Mouse (Mus musculus) brain, embryonic 18.5 days (tissue): Measurements from ENCODE around the gene Npb.
"Not testable (repeated sequence)": the region's sequence is repeated elsewhere in the genome, so short reads cannot be mapped to it uniquely, and the experiment has no call there.

Experiments
- DNase-seq: peaks from one replicate; pipeline ENCODE4 v3.0.0-alpha.2; 2012; ENCODE audit warnings: low read depth, low spot score

The Npb gene

GRCm38 (mm10) chr11:120608241-120609034, at the start of gene Npb:
Npb (plus strand) TSS chr11:120608477.
- DNase-seq, result no peak

- not testable (repeated sequence) for DNase-seq
These were observed 49.4 kb upstream of the Npb start for GRCm38 (mm10) chr11:120558843-120559242.

- no peak for DNase-seq
These were observed 47.1 kb upstream of the Npb start for GRCm38 (mm10) chr11:120560952-120561728.

- DNase-seq, result no peak
These were observed 45.3 kb upstream of the Npb start for GRCm38 (mm10) chr11:120562949-120563348.

DNA sequence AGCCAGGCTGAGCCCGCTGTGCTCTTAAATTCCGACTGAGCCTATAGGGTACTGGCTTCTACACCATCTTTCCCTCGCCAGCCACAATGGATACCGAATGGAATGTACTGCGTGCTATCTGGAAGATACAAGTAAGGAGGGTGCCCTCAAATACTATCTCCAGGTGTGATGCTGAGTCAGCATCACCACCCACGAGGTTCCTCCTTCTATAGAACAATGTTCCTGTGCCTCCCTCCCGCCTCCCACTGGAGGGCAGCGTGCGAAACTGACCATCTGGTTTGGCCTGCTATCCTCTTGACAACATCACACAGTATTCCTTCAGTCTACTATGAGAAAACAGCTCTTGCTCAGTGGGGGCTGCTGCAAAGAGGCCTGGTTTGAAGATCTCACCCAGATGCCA, 43.2 kb upstream of the Npb start:
- DNase-seq, result no peak

DNA sequence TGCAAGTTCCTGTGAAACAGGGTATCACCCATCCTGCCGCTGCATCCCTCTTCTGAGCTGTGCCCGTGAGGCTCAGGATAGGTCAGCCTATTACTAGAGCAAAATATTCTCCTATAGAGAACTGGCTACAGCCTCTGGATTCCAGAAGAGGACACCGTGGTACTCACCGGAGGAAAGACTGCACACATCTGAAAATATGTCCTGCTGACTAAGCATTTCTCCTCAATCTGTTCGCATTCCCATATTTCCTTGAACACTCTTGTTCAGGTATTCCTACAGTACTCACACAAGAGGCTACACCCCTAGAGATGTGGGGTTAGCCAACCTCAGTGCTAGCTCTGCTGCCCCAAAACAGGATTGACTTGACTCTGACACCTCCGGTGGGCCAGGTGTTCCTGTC, 40.0 kb upstream of the Npb start:
- DNase-seq, result no peak

DNA sequence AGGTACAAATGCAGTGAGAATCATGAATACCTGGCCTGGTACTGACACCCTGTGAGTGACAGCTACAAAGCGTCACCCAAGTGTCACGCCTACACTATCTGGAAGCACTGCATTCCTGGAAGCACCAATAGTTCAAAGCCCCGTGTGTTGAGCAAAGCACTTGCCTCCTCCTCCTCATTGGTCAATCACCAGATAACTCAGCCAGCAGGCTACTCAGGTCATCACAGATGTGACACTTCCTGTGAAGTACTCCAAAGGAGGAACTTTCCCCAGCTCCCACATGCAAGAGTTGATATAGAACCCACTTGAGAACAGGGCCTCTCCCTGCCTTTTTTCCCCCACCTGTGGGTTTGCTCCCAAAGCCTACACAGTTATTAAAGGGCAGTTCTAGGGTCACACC, 37.2 kb upstream of the Npb start:
- DNase-seq, result no peak

DNA sequence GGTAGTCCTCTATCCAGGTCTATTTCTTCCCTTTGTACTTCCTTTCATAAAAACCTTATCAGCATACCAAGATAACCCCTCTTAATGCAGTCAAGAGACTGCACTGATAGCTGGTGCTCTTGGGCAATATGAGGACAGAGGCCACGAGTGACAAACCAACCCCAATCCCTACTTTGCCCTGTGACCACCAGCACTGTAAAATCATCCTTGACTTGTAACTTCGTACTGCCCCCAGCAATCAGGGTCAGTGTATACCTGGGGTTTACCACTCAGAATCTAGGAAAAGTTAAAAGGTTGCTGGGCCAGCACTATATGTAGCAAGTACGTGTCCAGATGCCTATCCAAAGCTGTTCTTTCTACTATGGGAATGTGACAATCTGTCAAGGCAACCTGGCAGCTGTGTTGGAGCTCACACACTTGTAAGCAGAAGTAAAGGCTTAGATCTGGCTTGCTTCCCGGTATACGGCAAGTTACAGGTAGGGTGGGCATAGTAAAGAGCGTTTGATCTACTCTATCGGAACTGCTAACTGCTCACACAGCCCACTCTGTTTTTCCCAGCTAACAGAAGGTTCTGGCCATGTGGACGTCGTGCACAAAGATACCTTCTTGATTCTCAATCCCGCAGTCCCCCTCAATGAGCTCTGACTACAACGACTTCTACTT, 36.4 kb upstream of the Npb start:
- no peak for DNase-seq

- no peak for DNase-seq
These were observed 35.9 kb upstream of the Npb start for GRCm38 (mm10) chr11:120572417-120572751.

DNA sequence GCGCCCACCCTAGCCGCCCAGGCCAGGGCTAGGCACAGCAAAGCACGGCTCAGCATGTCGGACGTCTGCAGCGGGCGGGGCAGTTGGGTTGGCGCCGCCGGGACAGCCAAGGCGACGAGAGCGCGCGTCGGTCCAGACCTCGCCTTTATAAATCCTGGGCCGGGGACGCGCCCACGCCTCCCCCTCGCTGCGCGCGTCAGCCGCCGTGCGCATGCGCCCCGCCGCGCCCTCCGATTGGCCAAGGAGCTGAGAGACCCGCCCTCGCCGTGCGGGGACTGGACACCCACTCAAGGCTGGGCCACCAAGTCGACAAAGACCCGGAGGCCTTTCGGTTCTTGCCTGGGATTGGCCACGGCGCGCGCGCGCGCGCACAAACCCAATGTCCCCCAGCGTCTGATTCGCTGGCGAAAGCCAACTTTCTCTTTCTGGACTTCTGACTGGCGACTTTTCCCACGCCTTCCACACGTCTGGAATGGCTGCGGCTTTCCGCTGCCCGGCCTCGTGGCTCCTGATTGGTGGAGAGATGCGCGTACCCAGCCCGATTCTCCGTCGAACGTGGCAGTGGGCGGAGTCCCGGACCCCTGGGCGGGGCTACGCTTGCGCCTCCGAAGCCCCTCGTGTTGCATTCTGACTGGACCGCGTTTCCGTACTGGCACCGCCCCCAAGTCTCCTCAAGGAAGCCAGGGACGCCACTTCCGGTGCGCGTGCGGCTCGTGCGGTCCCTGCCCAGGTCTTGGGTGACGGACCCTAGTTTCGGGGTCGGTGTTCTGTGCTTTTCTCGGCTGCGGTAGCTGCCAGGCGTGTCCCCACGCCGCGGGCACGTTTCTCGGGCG, 35.3 kb upstream of the Npb start, which contains the start of gene P4hb:
Gene P4hb, minus strand, starts transcription at position 502 of the 833 bp plus-strand sequence.
- DNase-seq, result peak; percentile 99

DNA sequence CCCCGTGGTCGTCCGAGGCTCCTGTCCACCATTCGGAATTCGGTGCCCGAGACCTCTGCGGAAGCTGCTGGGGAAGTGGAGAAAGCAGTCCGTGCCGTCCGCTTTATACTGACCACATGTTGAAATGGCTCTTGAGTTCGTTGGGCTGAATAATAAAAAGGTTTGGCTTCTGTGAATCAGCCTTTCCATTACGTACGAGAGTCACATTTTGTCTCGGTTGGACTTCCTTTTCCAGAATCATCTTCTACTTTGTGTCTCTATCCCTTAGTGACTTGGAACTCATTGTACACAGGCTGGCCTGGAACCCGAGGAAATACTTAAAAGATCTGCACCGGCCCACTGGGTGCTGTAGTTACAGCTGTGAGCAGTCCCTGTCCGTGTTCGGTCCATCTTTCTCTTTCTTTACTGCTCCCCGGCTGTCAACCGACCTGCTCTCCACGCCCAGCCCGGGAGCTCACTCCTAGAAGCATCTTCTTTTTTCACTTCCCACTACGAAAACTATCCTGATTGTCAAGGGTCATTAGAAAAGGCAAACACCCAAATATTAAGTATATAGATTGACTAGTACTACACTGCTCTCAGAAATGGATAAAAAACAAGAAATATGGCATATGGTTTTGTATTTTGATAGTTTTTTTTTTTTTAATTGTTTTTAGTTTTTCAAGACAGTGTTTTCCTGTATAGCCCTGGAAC, 34.5 kb upstream of the Npb start:
- DNase-seq, result no peak

DNA sequence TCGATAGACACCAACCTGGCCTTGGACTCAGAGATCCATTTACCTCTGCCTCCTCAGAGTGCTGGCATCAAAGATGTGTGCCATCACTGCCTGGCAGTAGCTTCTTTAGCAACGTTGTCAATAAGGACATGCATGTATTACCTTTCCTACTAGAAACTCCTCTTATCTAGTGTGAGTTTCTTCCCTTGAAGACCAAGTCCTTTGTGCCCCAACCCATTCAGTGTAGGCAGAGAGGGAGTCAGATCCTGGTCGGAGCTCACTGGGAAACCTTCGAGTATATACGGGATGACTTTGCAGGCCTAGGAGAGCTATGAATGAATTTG, 34.0 kb upstream of the Npb start:
- DNase-seq, result no peak

DNA sequence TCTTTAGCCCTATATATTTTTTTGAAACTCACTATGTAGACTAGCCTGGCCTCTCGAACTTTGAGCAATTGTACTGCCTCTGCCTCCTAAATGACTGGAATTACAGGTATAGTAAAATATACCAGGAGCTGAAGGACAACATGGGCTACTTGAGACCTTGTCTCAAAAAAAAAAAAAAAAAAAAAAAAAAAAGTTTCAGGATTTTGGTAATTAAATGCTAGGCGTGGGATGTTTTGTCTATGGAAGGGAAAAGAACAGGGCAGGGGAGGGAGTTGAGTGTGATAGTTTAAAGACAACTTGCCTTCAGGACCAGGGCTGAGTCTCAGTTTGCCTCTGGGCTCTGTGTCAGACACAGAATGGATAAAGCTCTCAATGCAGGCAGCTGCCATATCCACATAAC, 33.2 kb upstream of the Npb start:
- DNase-seq, result no peak

GRCm38 (mm10) chr11:120575940-120576339, 32.3 kb upstream of the Npb start:
- no peak for DNase-seq

GRCm38 (mm10) chr11:120576365-120576981, 31.8 kb upstream of the Npb start:
- no peak for DNase-seq

DNA sequence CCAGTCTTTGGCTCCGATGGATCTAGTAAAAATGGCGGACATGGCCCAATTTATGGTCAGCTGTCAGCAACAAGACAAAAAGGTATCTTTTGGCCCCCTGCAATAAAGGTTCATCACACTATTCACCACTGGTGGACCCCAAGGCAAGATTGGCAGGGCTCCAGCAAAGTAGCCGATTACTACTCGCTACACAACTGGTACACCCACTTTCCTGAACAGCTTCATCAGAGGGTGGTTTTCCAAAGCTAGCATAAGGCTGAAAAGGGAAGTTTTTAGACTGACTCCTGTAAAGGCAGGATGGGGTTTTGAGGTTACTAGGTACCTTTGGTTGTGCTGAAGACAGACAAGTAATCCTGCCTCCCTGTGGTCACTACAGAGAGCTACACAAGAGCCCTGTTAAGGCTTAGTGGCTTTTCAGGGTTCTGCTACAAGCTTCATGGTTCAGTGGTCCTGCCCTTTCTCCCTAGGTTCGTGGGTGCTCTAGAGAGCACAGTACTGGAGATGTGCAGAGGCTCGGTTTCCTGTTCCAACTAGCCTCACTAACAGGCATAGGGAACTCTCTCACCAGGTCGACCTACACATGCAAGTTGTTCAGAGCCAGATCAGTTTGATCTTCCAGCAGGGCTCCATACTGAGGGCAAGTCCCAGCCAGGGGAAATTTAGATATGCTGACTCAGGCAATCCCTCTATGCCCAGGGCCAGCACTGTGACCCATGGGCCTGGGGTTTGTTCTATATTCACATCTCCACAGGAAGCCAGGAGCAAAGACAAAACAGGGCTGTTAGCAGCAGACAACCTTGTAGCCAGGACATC, 30.9 kb upstream of the Npb start:
- no peak for DNase-seq

DNA sequence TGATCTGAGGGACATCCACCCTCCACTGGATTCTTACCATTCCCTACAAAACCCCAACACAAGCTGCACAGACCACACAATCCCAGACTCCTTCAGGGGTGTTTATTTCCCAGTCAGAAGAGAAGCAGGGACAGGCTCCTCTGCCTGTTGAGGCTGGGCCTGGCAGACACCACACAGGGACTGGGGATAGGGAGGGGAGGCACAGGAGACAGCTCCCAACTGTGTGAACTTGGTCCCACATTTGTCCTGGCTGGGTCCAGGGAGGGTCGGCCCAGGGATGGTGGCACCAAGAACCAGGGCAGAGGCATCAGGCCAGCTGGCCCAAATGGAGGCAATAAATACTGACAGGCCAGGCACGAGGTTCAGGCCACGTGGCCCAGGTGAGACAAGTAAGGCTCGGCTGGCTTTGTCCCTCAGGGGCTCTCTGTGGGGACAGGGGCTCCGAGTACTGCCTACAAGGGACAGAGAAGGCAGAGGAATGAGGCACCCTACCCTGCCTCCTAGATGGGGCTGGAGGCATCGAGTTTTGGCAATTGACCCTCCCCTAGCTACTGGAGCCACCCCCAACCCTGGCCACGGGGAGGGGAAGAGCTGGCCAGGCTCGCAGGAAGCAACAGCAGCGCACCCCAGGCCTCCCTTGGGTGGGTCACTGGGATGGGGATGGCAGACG, 30.1 kb upstream of the Npb start:
- no peak for DNase-seq

GRCm38 (mm10) chr11:120578694-120579243, 29.5 kb upstream of the Npb start:
- DNase-seq, result no peak
